Mouse (Mus musculus): Measurements from ENCODE around the gene Limk2. TPM values are rescaled to one million over a fixed set of nuclear protein-coding genes. Genes with fewer than 3 reads are reported as not detected.

Gene Limk2
- total and polyA plus RNA-seq, 2 experiments from 2014 or later, result 31.0 to 38.3 TPM

DNA sequence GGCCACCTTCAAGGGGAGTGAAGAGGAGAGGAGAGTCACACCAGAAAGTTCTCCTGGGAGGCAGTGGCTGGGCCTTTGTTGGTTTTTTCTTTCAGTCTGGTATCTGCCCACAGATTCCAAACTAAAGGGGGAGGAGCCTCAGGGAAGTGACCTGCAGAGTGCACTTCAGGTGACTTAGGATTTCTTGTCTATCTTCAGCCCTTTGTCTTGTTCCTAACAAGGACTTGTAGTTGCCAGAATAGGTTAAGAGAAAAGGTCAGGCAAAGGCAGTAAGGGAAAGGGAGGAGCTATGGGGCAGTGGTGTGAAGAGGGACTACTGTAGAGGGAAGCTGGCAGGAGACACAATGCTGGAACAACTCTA lies 61.2 kb downstream of the Limk2 start:
- ATAC-seq (ENCODE audit: insufficient read depth, low read depth), result no peak

DNA sequence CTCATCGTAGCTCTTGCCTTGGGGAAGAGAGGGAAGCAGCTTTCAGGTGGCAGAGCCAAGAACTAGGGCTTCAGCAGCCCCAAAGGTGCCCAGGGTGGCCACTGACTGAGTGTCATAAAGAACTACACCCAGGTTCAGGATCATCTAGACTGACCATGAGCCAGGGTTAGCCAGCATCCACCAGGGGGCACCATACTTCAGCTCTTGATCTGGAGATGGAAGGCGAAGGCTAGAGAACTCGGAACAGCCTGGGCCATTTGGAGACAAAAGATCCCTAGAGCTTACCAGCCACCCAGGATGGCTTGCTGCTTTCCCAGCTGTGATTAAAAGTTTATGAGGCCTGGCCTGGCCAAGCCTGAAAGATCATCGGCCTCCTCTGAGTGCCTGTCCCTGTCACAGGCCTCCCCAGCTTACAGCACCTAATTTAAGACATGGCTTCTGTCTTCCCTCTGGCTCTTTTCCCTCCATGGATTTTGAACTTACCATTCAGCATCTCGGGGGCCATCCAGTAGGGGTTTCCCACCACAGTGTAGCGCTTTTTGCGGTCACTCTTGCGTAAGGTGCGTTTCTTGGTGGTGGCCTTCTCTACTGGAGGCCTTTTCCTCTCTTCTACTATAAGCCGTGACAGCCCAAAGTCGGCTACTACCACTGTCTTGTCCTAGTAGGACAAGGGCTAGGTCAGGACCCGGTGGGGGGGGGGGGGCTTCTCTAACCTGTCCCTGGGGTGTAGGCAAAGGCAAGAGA lies 61.7 kb downstream of the Limk2 start:
- peaks cover 56% of the 10 kb centered on the region for H3K36me3 ChIP-seq (replicated peaks; ENCODE audit: control insufficient read depth, insufficient read depth, low read length)

More for the DNA sequence above, 61.2 kb downstream of the Limk2 start:
- no peak for DNase-seq (ENCODE audit: low spot score)
- Histone ChIP-seq H3K4me2 (ENCODE audit: low read depth, low read length) (no peak overlapping the region), H3K9ac (replicated peaks; ENCODE audit: low read depth, low read length) (no peak overlapping the region), H3K36me3 (replicated peaks; ENCODE audit: control insufficient read depth, insufficient read depth, low read length) (peaks cover 58% of the 10 kb centered on the region), H3K27me3 (ENCODE audit: control insufficient read depth, insufficient read depth, low read length) (no peaks in the 10 kb centered on the region), H3K9me3 (replicated peaks; ENCODE audit: control insufficient read depth, low read length) (no peaks in the 10 kb centered on the region), H3K27ac (ENCODE audit: low read depth) (peak overlapping the region; percentile 47), H3K4me1 (ENCODE audit: control insufficient read depth, insufficient read depth) (peaks cover 18% of the 10 kb centered on the region), H3K4me3 (ENCODE audit: low read depth, low read length) (no peak overlapping the region)
- TF ChIP-seq EP300 (IDR thresholded peaks at IDR 0.05; ENCODE audit: low read depth) (no peak), CTCF (IDR thresholded peaks at IDR 0.05; ENCODE audit: low read depth) (no peak)

DNA sequence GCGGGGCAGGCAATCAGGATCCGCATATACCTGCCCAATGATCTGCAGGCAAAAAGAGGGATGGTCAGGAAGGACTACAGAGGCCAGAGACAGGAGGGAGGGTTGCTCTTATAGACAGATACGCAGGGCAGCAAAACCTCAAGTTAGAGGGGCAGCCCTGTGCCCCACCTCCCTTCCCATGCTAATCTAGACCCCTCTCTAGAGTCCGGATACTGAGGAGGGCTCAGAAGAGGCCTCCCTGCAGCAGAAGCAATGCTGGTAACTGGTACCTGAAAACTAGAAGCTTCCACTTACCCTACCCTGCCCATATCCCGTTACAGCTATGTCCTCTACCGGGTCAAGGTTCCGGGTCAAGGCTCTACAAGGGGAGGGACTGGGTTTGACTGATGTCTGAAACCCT lies 62.6 kb downstream of the Limk2 start:
- TF ChIP-seq EP300 (IDR thresholded peaks at IDR 0.05; ENCODE audit: low read depth), result no peak
- Histone ChIP-seq H3K4me3 (ENCODE audit: low read depth, low read length) (no peak overlapping the region), H3K4me2 (ENCODE audit: low read depth, low read length) (no peak overlapping the region), H3K9me3 (replicated peaks; ENCODE audit: control insufficient read depth, low read length) (no peaks in the 10 kb centered on the region), H3K9ac (replicated peaks; ENCODE audit: low read depth, low read length) (no peak overlapping the region), H3K4me1 (ENCODE audit: control insufficient read depth, insufficient read depth) (peaks cover 18% of the 10 kb centered on the region), H3K27me3 (ENCODE audit: control insufficient read depth, insufficient read depth, low read length) (no peaks in the 10 kb centered on the region), H3K27ac (ENCODE audit: low read depth) (no peak overlapping the region), H3K36me3 (replicated peaks; ENCODE audit: control insufficient read depth, insufficient read depth, low read length) (peaks cover 58% of the 10 kb centered on the region)
- ATAC-seq (ENCODE audit: insufficient read depth, low read depth), result no peak
- WGBS, result 92% methylated on average over 7 of the region's 7 CpGs
- no peak for DNase-seq (ENCODE audit: low spot score)

More for the DNA sequence above, 61.7 kb downstream of the Limk2 start:
- H3K4me3 ChIP-seq (ENCODE audit: low read depth, low read length), result no peak overlapping the region
- TF ChIP-seq EP300 (IDR thresholded peaks at IDR 0.05; ENCODE audit: low read depth) (no peak), CTCF (IDR thresholded peaks at IDR 0.05; ENCODE audit: low read depth) (peak; percentile 90)
- H3K4me1 ChIP-seq (ENCODE audit: control insufficient read depth, insufficient read depth), result peaks cover 18% of the 10 kb centered on the region
- ATAC-seq (ENCODE audit: insufficient read depth, low read depth) (peak; percentile 71), DNase-seq (ENCODE audit: low spot score) (peak; percentile 79)
- H3K4me2 ChIP-seq (ENCODE audit: low read depth, low read length), result no peak overlapping the region
- WGBS, result 63% methylated on average over 12 of the region's 12 CpGs
- H3K9me3 ChIP-seq (replicated peaks; ENCODE audit: control insufficient read depth, low read length), result no peaks in the 10 kb centered on the region
- no peaks in the 10 kb centered on the region for H3K27me3 ChIP-seq (ENCODE audit: control insufficient read depth, insufficient read depth, low read length)
- no peak overlapping the region for H3K9ac ChIP-seq (replicated peaks; ENCODE audit: low read depth, low read length)
- peak overlapping the region; percentile 47 for H3K27ac ChIP-seq (ENCODE audit: low read depth)

DNA sequence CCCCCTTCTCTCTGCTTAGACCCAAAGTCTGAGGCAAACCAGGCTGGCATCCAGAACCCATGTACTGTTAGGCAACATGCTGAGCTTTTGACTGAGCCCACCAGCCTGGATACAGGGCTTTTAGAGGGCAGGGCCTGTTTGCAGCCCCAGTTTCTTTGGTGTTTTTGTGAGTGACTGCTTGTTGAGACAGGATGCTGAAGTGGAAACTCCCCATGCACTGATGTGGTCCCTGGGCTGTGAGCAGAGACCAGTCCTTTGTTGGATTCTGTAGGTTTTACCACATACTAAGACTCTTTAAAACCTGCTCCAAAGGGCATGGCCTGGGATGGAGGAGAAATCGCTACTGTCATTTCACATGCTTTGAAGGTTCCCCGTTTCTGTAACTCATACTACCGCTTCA lies 64.1 kb downstream of the Limk2 start:
- H3K27me3 ChIP-seq (ENCODE audit: control insufficient read depth, insufficient read depth, low read length), result no peaks in the 10 kb centered on the region
- DNase-seq (ENCODE audit: low spot score), result no peak
- H3K27ac ChIP-seq (ENCODE audit: low read depth), result no peak overlapping the region
- peaks cover 54% of the 10 kb centered on the region for H3K36me3 ChIP-seq (replicated peaks; ENCODE audit: control insufficient read depth, insufficient read depth, low read length)
- no peak overlapping the region for H3K4me3 ChIP-seq (ENCODE audit: low read depth, low read length)
- 89% methylated on average over 3 of the region's 3 CpGs for WGBS
- H3K4me1 ChIP-seq (ENCODE audit: control insufficient read depth, insufficient read depth), result peaks cover 18% of the 10 kb centered on the region
- no peak overlapping the region for H3K4me2 ChIP-seq (ENCODE audit: low read depth, low read length)
- H3K9me3 ChIP-seq (replicated peaks; ENCODE audit: control insufficient read depth, low read length), result no peaks in the 10 kb centered on the region
- no peak for ATAC-seq (ENCODE audit: insufficient read depth, low read depth)
- no peak for TF ChIP-seq EP300 (IDR thresholded peaks at IDR 0.05; ENCODE audit: low read depth)
- TF ChIP-seq CTCF (IDR thresholded peaks at IDR 0.05; ENCODE audit: low read depth), result no peak
- H3K9ac ChIP-seq (replicated peaks; ENCODE audit: low read depth, low read length), result no peak overlapping the region

DNA sequence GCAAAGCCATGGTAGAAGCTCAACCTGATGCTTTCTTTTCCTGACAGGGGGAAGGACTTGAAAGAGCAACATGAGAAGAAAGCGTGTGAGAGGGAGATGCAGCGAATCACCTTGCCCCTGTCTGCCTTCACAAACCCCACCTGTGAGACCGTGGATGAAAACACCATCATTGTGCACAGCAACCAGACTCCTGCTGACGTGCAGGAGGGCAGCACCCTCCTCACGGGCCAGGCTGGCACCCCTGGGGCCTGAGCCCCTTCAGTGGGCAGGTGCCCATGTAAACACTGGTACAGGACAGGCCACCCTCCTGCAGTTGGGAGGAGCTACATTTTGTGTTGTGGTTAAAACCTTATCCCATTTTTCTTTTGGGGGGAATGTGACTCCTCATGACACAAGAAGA lies 67.5 kb downstream of the Limk2 start:
- H3K36me3 ChIP-seq (replicated peaks; ENCODE audit: control insufficient read depth, insufficient read depth, low read length), result peaks cover 48% of the 10 kb centered on the region
- DNase-seq (ENCODE audit: low spot score), result no peak

DNA sequence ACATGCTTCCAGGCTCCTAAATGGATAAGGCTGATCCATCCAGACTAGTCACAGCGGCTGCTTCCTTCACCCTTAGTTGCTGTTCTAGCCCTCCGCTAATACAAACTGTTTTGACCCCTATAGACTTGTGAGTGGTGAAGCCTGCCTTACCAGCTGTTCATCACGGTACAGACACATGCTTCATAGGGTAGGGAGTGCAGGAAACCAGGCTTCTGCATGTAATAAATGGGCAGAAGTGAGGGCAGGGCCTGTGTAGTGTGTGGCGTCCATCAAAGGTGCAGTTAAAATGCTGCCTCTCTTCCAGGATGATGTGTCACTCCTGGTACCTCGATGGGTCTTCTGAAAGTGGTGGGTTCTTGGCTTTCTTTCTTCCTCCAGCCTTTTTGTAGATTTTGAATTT lies 71.0 kb downstream of the Limk2 start:
- Histone ChIP-seq H3K27ac (ENCODE audit: low read depth) (peak overlapping the region; percentile 71; the same call in 1 of the 2 replicates), H3K9ac (replicated peaks; ENCODE audit: low read depth, low read length) (no peak overlapping the region), H3K36me3 (replicated peaks; ENCODE audit: control insufficient read depth, insufficient read depth, low read length) (peaks cover 40% of the 10 kb centered on the region), H3K9me3 (replicated peaks; ENCODE audit: control insufficient read depth, low read length) (no peaks in the 10 kb centered on the region), H3K4me1 (ENCODE audit: control insufficient read depth, insufficient read depth) (peaks cover 38% of the 10 kb centered on the region), H3K27me3 (ENCODE audit: control insufficient read depth, insufficient read depth, low read length) (no peaks in the 10 kb centered on the region), H3K4me2 (ENCODE audit: low read depth, low read length) (no peak overlapping the region), H3K4me3 (ENCODE audit: low read depth, low read length) (no peak overlapping the region)
- 60% methylated on average over 5 of the region's 5 CpGs for WGBS
- TF ChIP-seq CTCF (IDR thresholded peaks at IDR 0.05; ENCODE audit: low read depth) (no peak), EP300 (IDR thresholded peaks at IDR 0.05; ENCODE audit: low read depth) (0 out of 2 replicates have a peak, but pooled peaks have one; percentile 9)
- ATAC-seq (ENCODE audit: insufficient read depth, low read depth) (no peak), DNase-seq (ENCODE audit: low spot score) (no peak)

More for the DNA sequence above, 67.5 kb downstream of the Limk2 start:
- H3K9ac ChIP-seq (replicated peaks; ENCODE audit: low read depth, low read length), result no peak overlapping the region
- WGBS, result 84% methylated on average over 5 of the region's 5 CpGs
- ATAC-seq (ENCODE audit: insufficient read depth, low read depth), result no peak
- no peak for TF ChIP-seq EP300 (IDR thresholded peaks at IDR 0.05; ENCODE audit: low read depth)
- no peak for TF ChIP-seq CTCF (IDR thresholded peaks at IDR 0.05; ENCODE audit: low read depth)
- peaks cover 14% of the 10 kb centered on the region for H3K4me1 ChIP-seq (ENCODE audit: control insufficient read depth, insufficient read depth)
- H3K27ac ChIP-seq (ENCODE audit: low read depth), result no peak overlapping the region
- no peaks in the 10 kb centered on the region for H3K27me3 ChIP-seq (ENCODE audit: control insufficient read depth, insufficient read depth, low read length)
- H3K4me3 ChIP-seq (ENCODE audit: low read depth, low read length), result no peak overlapping the region
- no peak overlapping the region for H3K4me2 ChIP-seq (ENCODE audit: low read depth, low read length)
- no peaks in the 10 kb centered on the region for H3K9me3 ChIP-seq (replicated peaks; ENCODE audit: control insufficient read depth, low read length)

Measured in heart, postnatal 0 days (tissue).